In the genomic region with DNA sequence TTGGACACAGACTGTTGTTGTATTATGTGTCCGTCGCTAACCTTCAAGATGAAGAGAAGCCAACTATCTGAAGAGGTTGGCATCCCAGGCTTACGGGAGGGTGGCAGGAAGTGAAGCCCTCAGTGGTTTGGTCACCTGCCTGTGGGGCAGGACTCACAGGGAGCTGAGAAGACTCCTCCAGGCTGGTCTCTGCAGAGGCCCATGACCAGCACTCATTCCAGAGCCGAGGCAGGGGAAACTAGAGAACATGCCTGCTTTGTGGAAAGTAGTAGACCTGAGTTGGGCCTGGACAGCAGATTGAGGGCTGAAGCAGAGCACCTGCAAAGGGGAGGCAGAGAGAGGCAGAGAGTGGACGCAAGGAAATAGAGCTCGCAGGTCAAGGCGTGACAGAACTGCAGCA, we compare ENCODE assay signal across 9 mouse cellular contexts. TPM values are rescaled to one million over a fixed set of nuclear protein-coding genes. Genes with fewer than 3 reads are reported as not detected.
A peak's percentile ranks its signal among the peaks of the same experiment; 100 is the strongest.
DNase-seq lines count a peak whose midpoint lies in the region; ATAC-seq and TF ChIP-seq lines count a peak whose summit lies in the region.
"Had no signal": no experiment of that assay in that cellular context is flagged by ENCODE, and none has a peak within 500 bp of the region (broad histone marks: within the 10 kb centered on the region; RNA-seq: fewer than 3 reads in every experiment).

No protein-coding gene starts in this region.

- peak overlapping the region; percentile 87 for H3K9ac ChIP-seq in CH12.LX (ENCODE audit: insufficient read depth, low read depth)
- 0 out of 2 replicates have a peak overlapping the region, but pooled peaks have one; percentile 10 for H3K9ac ChIP-seq in forebrain, embryonic 16.5 days (replicated peaks; ENCODE audit: low read depth, low read length)
- peak overlapping the region; percentile 89 for H3K9ac ChIP-seq in liver, embryonic 16.5 days (ENCODE audit: low read depth, low read length)

- peak; percentile 73 for DNase-seq in heart, embryonic 10.5 days (ENCODE audit: low spot score)
- no peak for DNase-seq in heart, postnatal 10 days
- DNase-seq in CH12.LX (ENCODE audit: extremely low read depth) = no peak
- DNase-seq in spleen, adult 12 weeks (ENCODE audit: low spot score) = no peak
- DNase-seq in left cerebral cortex, postnatal 14 days (ENCODE audit: low spot score in 2 of 2) = no peak

- no peak for TF ChIP-seq POLR2A in CH12.LX (IDR thresholded peaks at IDR 0.05; ENCODE audit: low read depth, low read length)

- TF ChIP-seq RAD21 in CH12.LX (IDR thresholded peaks at IDR 0.05; ENCODE audit: low read depth, low read length) = no peak

- peaks cover 44% of the 10 kb centered on the region for H3K36me3 ChIP-seq in heart, embryonic 10.5 days
- peaks cover 37 to 50% of the 10 kb centered on the region in 2 experiments for H3K36me3 ChIP-seq in CH12.LX (replicated peaks in 1 of 2; ENCODE audit: control insufficient read depth in 1 of 2, insufficient read depth in 1 of 2, low read length in 1 of 2)
- H3K36me3 ChIP-seq in forebrain, embryonic 16.5 days (ENCODE audit: control insufficient read depth, insufficient read depth) = peaks cover 22% of the 10 kb centered on the region
- H3K36me3 ChIP-seq in liver, embryonic 16.5 days (ENCODE audit: control insufficient read depth, insufficient read depth) = peaks cover 25% of the 10 kb centered on the region

- no peaks in the 10 kb centered on the region for H3K27me3 ChIP-seq in heart, embryonic 10.5 days (ENCODE audit: insufficient read depth, poor library complexity, severe bottlenecking)
- peaks cover 1% of the 10 kb centered on the region for H3K27me3 ChIP-seq in CH12.LX (replicated peaks)
- H3K27me3 ChIP-seq in forebrain, embryonic 16.5 days (replicated peaks; ENCODE audit: control insufficient read depth, insufficient read depth, low read length) = no peaks in the 10 kb centered on the region
- H3K27me3 ChIP-seq in liver, embryonic 16.5 days (ENCODE audit: control insufficient read depth, insufficient read depth, low read depth, low read length) = no peaks in the 10 kb centered on the region

- H3K4me2 ChIP-seq in CH12.LX (ENCODE audit: insufficient read depth, low read depth, poor library complexity, severe bottlenecking) = peak overlapping the region; percentile 97
- peak overlapping the region; percentile 95 for H3K4me2 ChIP-seq in forebrain, embryonic 16.5 days (ENCODE audit: low read length)
- peak overlapping the region; percentile 86 for H3K4me2 ChIP-seq in liver, embryonic 16.5 days (ENCODE audit: low read depth, low read length)

- H3K9me3 ChIP-seq in heart, embryonic 10.5 days = no peaks in the 10 kb centered on the region
- no peaks in the 10 kb centered on the region for H3K9me3 ChIP-seq in CH12.LX (replicated peaks; ENCODE audit: low read length)
- H3K9me3 ChIP-seq in forebrain, embryonic 16.5 days (ENCODE audit: control insufficient read depth, low read length) = no peaks in the 10 kb centered on the region
- no peaks in the 10 kb centered on the region; the same call in 1 of the 2 replicates for H3K9me3 ChIP-seq in liver, embryonic 16.5 days (replicated peaks; ENCODE audit: control insufficient read depth, low read length)

- WGBS in heart, embryonic 10.5 days = 86% methylated on average over 7 of the region's 7 CpGs
- WGBS in forebrain, embryonic 16.5 days = 87% methylated on average over 7 of the region's 7 CpGs
- 61% methylated on average over 7 of the region's 7 CpGs for WGBS in liver, embryonic 16.5 days (ENCODE audit: insufficient replicate concordance)

- peaks cover 25% of the 10 kb centered on the region for H3K79me2 ChIP-seq in CH12.LX (replicated peaks; ENCODE audit: control insufficient read depth, extremely low read depth, insufficient read depth, poor library complexity, severe bottlenecking)

- H3K27ac ChIP-seq in heart, embryonic 10.5 days = no peak overlapping the region
- no peak overlapping the region for H3K27ac ChIP-seq in CH12.LX (ENCODE audit: insufficient read depth, low read depth)
- no peak overlapping the region for H3K27ac ChIP-seq in forebrain, embryonic 16.5 days (ENCODE audit: low read length)
- no peak overlapping the region for H3K27ac ChIP-seq in liver, embryonic 16.5 days (ENCODE audit: low read length)

- in situ Hi-C loops in CH12.LX (cut with MboI; ENCODE audit: low pct_ligation_motif_present, low pct_unique_long_range_greater_than_20kb, low sequenced_read_pairs) = loop anchor here (10.0 kb wide), 1 partner anchor 121 kb away; no protein-coding TSS in a partner anchor

- dilution Hi-C loops in CH12.LX (cut with MboI; ENCODE audit: extremely low pct_ligation_motif_present, extremely low pct_unique_long_range_greater_than_20kb, low sequenced_read_pairs) = no loop called here

- no peak for ATAC-seq in forebrain, embryonic 16.5 days
- no peak for ATAC-seq in liver, embryonic 16.5 days (ENCODE audit: low read depth)
- ATAC-seq in erythroid progenitor cell, adult 5-6 weeks (replicated peaks; ENCODE audit: low FRiP score, poor library complexity, severe bottlenecking) = no peak

- no peak for TF ChIP-seq CTCF in CH12.LX (conservative IDR thresholded peaks at IDR 0.05 in 1 of 2, IDR thresholded peaks at IDR 0.05 in 1 of 2; ENCODE audit: low read depth in 2 of 2, low read length in 2 of 2)

- H3K4me1 ChIP-seq in heart, embryonic 10.5 days = peaks cover 11% of the 10 kb centered on the region
- peaks cover 3 to 27% of the 10 kb centered on the region in 2 experiments; a peak in 3 of 4 replicates for H3K4me1 ChIP-seq in CH12.LX (ENCODE audit: control insufficient read depth in 1 of 2, insufficient read depth in 2 of 2)
- peaks cover 19% of the 10 kb centered on the region for H3K4me1 ChIP-seq in forebrain, embryonic 16.5 days (replicated peaks; ENCODE audit: control insufficient read depth, insufficient read depth, low read length)
- H3K4me1 ChIP-seq in liver, embryonic 16.5 days (ENCODE audit: control insufficient read depth, low read depth, low read length) = peaks cover 15% of the 10 kb centered on the region

- H3K4me3 ChIP-seq in heart, embryonic 10.5 days = peak overlapping the region; percentile 97
- H3K4me3 ChIP-seq in CH12.LX (replicated peaks in 1 of 3; ENCODE audit: low read depth in 2 of 3, low read length in 2 of 3, poor library complexity in 1 of 3) = peak overlapping the region; percentile 88 to 94 (median 92)
- peak overlapping the region; percentile 99 for H3K4me3 ChIP-seq in forebrain, embryonic 16.5 days (replicated peaks; ENCODE audit: low read length)
- peak overlapping the region; percentile 95 for H3K4me3 ChIP-seq in liver, embryonic 16.5 days (ENCODE audit: low read depth, low read length)

- intact Hi-C loops in heart, postnatal 10 days (cut with DNase I) = no loop called here
- intact Hi-C loops in left cerebral cortex, postnatal 14 days (cut with DNase I) = no loop called here

- no peak for TF ChIP-seq EP300 in CH12.LX (IDR thresholded peaks at IDR 0.05; ENCODE audit: low read length)

RNA-seq across cellular contexts. Expression of gene Eif3f, which starts 1.2 kb away (rescaled TPM):
- polyA plus RNA-seq in heart, embryonic 10.5 days (2016; fragmentation: Nextera tagmentation; extraction: Ambion mirVana) = 49.3 and 61.1 TPM in 2 replicates
- total RNA-seq in heart, postnatal 10 days (2021) = 100 to 1,000 TPM; 112 to 117 TPM
- total RNA-seq in CH12.LX (2012; rRNA removed) (116 and 119 TPM in 2 replicates), CH12.LX (2014; rRNA removed) (86.9 and 92.0 TPM in 2 replicates)
- polyA plus RNA-seq in CH12.LX (2012; ENCODE audit: insufficient read length, low read depth) = 170 and 172 TPM in 2 replicates
- polyA plus RNA-seq in forebrain, embryonic 16.5 days (2015; fragmentation: Nextera tagmentation; extraction: Ambion mirVana) = 80.5 and 85.1 TPM in 2 replicates
- 28.0 and 29.1 TPM in 2 replicates for polyA plus RNA-seq in liver, embryonic 16.5 days (2015; fragmentation: Nextera tagmentation; extraction: Ambion mirVana)
- 51.1 and 68.1 TPM in 2 replicates for total RNA-seq in erythroid progenitor cell, adult 5-6 weeks (2015; ENCODE audit: low replicate concordance)
- 25.4 and 26.3 TPM in 2 replicates for total RNA-seq in erythroid progenitor cell, adult 5-6 weeks (2017; ENCODE audit: low replicate concordance)
- total RNA-seq in left cerebral cortex, postnatal 14 days (2021) = 10 to 100 TPM; 97.5 to 98.9 TPM

RNA-seq across cellular contexts. Expression of gene Nlrp10, which starts 5.4 kb away (rescaled TPM):
- polyA plus RNA-seq in heart, embryonic 10.5 days (2016; fragmentation: Nextera tagmentation; extraction: Ambion mirVana) = 1.9 and 3.8 TPM in 2 replicates
- 10 to 100 TPM; 13.7 to 19.5 TPM for total RNA-seq in heart, postnatal 10 days (2021)
- 0.13 TPM in 2 replicates for total RNA-seq in CH12.LX (2012; rRNA removed)
- 0.12 TPM in 2 replicates for total RNA-seq in CH12.LX (2014; rRNA removed)
- 0.10 and 0.11 TPM in 2 replicates for polyA plus RNA-seq in CH12.LX (2012; ENCODE audit: insufficient read length, low read depth)
- polyA plus RNA-seq in forebrain, embryonic 16.5 days (2015; fragmentation: Nextera tagmentation; extraction: Ambion mirVana) = not detected in 2 replicates
- 0.04 TPM in 1 of 2 replicates, not detected in the other for polyA plus RNA-seq in liver, embryonic 16.5 days (2015; fragmentation: Nextera tagmentation; extraction: Ambion mirVana)
- total RNA-seq in erythroid progenitor cell, adult 5-6 weeks (2015; ENCODE audit: low replicate concordance) = 0.36 TPM in 1 of 2 replicates, not detected in the other
- total RNA-seq in erythroid progenitor cell, adult 5-6 weeks (2017; ENCODE audit: low replicate concordance) = not detected in 2 replicates
- total RNA-seq in left cerebral cortex, postnatal 14 days (2021) = under 1 TPM; 0.33 to 0.61 TPM

RNA-seq across cellular contexts. Expression of gene Tub, which starts 14.7 kb away (rescaled TPM):
- polyA plus RNA-seq in heart, embryonic 10.5 days (2016; fragmentation: Nextera tagmentation; extraction: Ambion mirVana) = 0.25 and 0.88 TPM in 2 replicates
- total RNA-seq in heart, postnatal 10 days (2021) = under 1 TPM; 0.50 to 0.53 TPM
- total RNA-seq in CH12.LX (2012; rRNA removed) = 0.13 TPM in 1 of 2 replicates, not detected in the other
- not detected in 2 replicates for total RNA-seq in CH12.LX (2014; rRNA removed)
- polyA plus RNA-seq in CH12.LX (2012; ENCODE audit: insufficient read length, low read depth) = not detected in 2 replicates
- polyA plus RNA-seq in forebrain, embryonic 16.5 days (2015; fragmentation: Nextera tagmentation; extraction: Ambion mirVana) = 49.4 and 57.8 TPM in 2 replicates
- polyA plus RNA-seq in liver, embryonic 16.5 days (2015; fragmentation: Nextera tagmentation; extraction: Ambion mirVana) = 0.05 and 0.11 TPM in 2 replicates
- total RNA-seq in erythroid progenitor cell, adult 5-6 weeks (2015; ENCODE audit: low replicate concordance) = not detected in 2 replicates
- total RNA-seq in erythroid progenitor cell, adult 5-6 weeks (2017; ENCODE audit: low replicate concordance) = 0.64 TPM in 1 of 2 replicates, not detected in the other
- 100 to 1,000 TPM; 140 to 148 TPM for total RNA-seq in left cerebral cortex, postnatal 14 days (2021)

RNA-seq across cellular contexts. Expression of gene Olfr519, which starts 41.2 kb away (rescaled TPM):
- polyA plus RNA-seq in heart, embryonic 10.5 days (2016; fragmentation: Nextera tagmentation; extraction: Ambion mirVana) = not detected in 2 replicates
- not detected for total RNA-seq in heart, postnatal 10 days (2021)
- total RNA-seq in CH12.LX (2012; rRNA removed) = not detected in 2 replicates
- not detected in 2 replicates for total RNA-seq in CH12.LX (2014; rRNA removed)
- polyA plus RNA-seq in CH12.LX (2012; ENCODE audit: insufficient read length, low read depth) = not detected in 2 replicates
- polyA plus RNA-seq in forebrain, embryonic 16.5 days (2015; fragmentation: Nextera tagmentation; extraction: Ambion mirVana) = not detected in 2 replicates
- polyA plus RNA-seq in liver, embryonic 16.5 days (2015; fragmentation: Nextera tagmentation; extraction: Ambion mirVana) = not detected in 2 replicates
- not detected in 2 replicates for total RNA-seq in erythroid progenitor cell, adult 5-6 weeks (2015; ENCODE audit: low replicate concordance)
- total RNA-seq in erythroid progenitor cell, adult 5-6 weeks (2017; ENCODE audit: low replicate concordance) = not detected in 2 replicates
- total RNA-seq in left cerebral cortex, postnatal 14 days (2021) = not detected
- polyA plus RNA-seq: large intestine, adult 2 months had no signal

RNA-seq across cellular contexts. Expression of gene Olfr518, which starts 50.6 kb away (rescaled TPM):
- polyA plus RNA-seq in heart, embryonic 10.5 days (2016; fragmentation: Nextera tagmentation; extraction: Ambion mirVana) = not detected in 2 replicates
- total RNA-seq in heart, postnatal 10 days (2021) = not detected
- total RNA-seq in CH12.LX (2012; rRNA removed) (not detected in 2 replicates), CH12.LX (2014; rRNA removed) (not detected in 2 replicates)
- not detected in 2 replicates for polyA plus RNA-seq in CH12.LX (2012; ENCODE audit: insufficient read length, low read depth)
- not detected in 2 replicates for polyA plus RNA-seq in forebrain, embryonic 16.5 days (2015; fragmentation: Nextera tagmentation; extraction: Ambion mirVana)
- polyA plus RNA-seq in liver, embryonic 16.5 days (2015; fragmentation: Nextera tagmentation; extraction: Ambion mirVana) = not detected in 2 replicates
- total RNA-seq in erythroid progenitor cell, adult 5-6 weeks (2015; ENCODE audit: low replicate concordance) = not detected in 2 replicates
- not detected in 2 replicates for total RNA-seq in erythroid progenitor cell, adult 5-6 weeks (2017; ENCODE audit: low replicate concordance)
- total RNA-seq in left cerebral cortex, postnatal 14 days (2021) = not detected
- polyA plus RNA-seq: large intestine, adult 2 months had no signal

Comparison
In these comparisons a context has a peak if more than half of its experiments do, and no peak if none do; other contexts are left out.
1. H3K9ac ChIP-seq: peak in every context shown above with its lines; median percentile 89 in liver, embryonic 16.5 days; 87 in CH12.LX; 10 in forebrain, embryonic 16.5 days.
2. RNA of gene Nlrp10, which starts 5.4 kb away (total RNA-seq): 13.7 to 19.5 TPM in heart, postnatal 10 days; 0.33 to 0.61 TPM in left cerebral cortex, postnatal 14 days, 0.12 to 0.13 TPM in CH12.LX and 0.36 TPM in erythroid progenitor cell, adult 5-6 weeks; every median in the first group is over 4 times any median in the second.
3. RNA of gene Tub, which starts 14.7 kb away (total RNA-seq): 140 to 148 TPM in left cerebral cortex, postnatal 14 days; 0.50 to 0.53 TPM in heart, postnatal 10 days, 0.13 TPM in CH12.LX and 0.64 TPM in erythroid progenitor cell, adult 5-6 weeks; every median in the first group is over 10 times any median in the second.
4. Peak in every context shown above with its lines, with median percentiles within 50 percentile points of each other: H3K4me3 ChIP-seq and H3K4me2 ChIP-seq.